Mouse (Mus musculus) neutrophil, adult 5-6 weeks (primary cell): ENCODE results near the gene Tspan4. TPM values are rescaled to one million over a fixed set of nuclear protein-coding genes. Genes with fewer than 3 reads are reported as not detected.
A peak's percentile ranks its signal among the peaks of the same experiment; 100 is the strongest.

Source experiments
- ATAC-seq: fragments of 151-379, 151-347 bp; 2 replicates; pipeline ENCODE4 v1.8.0; 2017; ENCODE audit warnings: mild to moderate bottlenecking, moderate TSS enrichment; ENCODE audit not compliant: insufficient number of reproducible peaks, poor library complexity, low FRiP score, severe bottlenecking; ENCODE audit errors: extremely low read depth
- total RNA-seq: library from RNA; stranded (forward); fragments of 200-1000 nt; gene quantifications from 2 replicates; pipeline ENCODE4 v1.2.3, GENCODE M21; 2017

The Tspan4 gene
- total RNA-seq, 1 experiment from 2014 or later: not detected

GRCm38 (mm10) chr7:141524760-141525579, 49.9 kb downstream of the Tspan4 start:
- peak; percentile 96 for ATAC-seq

DNA sequence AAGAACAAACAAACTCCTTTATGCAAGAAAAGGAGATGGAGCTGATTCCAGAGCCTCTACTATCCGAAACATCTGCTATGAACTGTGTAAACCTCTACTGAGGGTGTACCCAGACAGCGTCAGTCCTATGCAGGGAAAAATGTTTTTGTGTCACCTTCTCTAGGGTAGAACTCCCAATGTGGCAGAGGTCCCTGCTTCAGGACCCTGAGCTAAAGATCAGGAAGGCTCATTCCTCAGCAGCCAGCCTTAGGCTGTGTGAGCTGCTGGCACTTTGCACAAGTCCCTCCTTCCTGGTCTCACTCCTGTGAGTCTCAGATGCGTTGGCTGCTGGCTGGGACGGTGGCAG, 50.5 kb downstream of the Tspan4 start:
- no peak for ATAC-seq

GRCm38 (mm10) chr7:141535570-141535969, 60.5 kb downstream of the Tspan4 start:
- no peak for ATAC-seq

GRCm38 (mm10) chr7:141538852-141539555, 64.0 kb downstream of the Tspan4 start:
- no peak for ATAC-seq

DNA sequence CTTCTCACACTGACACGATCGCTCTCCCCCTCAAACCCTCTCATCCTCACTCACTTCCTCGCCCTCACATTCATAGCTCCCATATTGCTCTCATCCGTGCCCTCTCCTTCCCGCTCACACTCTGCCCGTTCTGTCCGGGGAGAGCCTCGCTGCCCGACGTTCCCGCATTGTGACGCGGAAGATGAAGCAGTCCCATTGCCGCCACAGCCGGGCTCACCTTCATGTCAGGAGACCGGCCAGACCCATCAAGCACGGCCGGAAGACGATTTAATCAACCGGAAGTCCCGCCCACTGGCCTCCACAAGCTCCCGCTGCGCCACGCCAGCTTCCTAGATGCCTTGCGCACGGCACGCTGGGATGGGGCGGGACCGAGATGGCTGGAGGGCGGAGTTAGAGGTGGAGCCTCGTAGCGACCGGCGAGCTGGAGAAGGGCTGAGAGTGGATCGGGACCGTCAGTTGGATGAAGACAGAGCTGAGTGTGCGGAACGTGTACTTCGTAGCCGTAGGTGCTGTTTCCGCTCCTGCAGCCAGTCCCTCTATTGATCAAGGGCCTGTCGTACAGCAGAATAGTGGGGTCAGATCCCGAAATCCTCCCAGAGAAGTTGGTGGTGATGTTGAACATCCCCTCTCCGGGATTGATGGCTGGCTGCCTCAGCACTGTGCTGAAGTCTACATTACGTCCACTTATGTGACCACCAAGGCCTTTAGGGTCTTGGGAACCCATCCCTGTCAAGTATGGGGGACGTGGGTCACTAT, 64.7 kb downstream of the Tspan4 start, which contains the start of gene Chid1:
Chid1 (minus strand) TSS at position 302 of the 756 bp plus-strand sequence.
- ATAC-seq: peak; percentile 98

DNA sequence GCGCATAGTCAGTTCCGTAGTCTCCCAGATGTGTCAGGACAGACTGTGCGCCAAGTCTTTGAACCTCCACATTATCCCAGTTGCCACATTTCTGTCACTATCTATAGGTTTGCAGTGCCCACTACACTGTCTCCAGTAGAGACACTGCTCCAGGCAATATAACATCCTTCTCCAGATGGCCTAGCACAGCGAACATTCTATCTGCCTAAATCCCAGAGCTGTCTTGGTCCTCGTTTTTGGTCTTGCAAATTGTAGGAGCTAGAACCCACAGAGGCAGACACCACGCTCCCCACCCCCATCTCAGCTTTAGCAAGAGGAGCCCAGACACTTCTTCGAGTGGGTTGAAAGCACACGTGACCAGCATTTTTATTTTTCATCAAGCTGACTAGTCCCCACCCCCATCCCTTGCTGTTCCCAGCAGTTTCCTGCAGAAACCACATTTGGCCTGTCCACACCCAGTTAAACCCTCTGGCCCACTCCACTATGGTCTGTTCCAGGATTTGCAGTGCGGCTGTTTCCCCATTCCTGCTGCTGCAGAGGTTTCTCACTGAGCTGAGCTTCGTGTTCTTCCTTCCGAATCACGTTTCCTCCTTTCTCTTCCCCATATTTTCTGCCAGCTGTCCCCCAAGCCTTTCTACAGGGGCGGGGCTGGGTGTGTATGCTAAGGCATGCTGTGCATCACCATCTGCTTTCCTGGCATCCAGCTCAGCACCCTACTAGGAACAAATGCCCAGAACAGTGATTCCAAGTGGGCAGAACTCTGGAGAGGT, 65.5 kb downstream of the Tspan4 start:
- 0 out of 2 replicates have a peak, but pooled peaks have one; percentile 3 for ATAC-seq

GRCm38 (mm10) chr7:141541681-141542080, 66.6 kb downstream of the Tspan4 start:
- ATAC-seq: no peak

DNA sequence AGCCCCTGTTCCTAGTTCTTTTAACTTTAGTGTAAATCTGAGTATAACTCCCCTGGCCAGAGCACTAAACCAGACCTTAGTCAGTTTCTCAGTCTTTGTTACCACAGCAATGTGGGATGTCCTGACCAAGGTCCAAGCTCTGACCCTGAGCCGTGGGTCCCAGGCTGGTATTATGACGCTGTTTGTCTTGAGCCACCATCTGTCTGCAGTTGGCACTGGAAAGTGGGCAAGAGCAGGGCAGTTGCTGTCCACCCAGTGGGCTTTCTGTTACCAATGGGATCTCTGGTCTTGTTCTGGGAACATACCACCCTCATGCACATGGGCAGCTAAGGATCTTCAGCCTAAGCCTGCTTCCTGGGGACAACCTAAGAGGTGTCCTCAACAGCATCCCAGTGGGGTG, 67.5 kb downstream of the Tspan4 start:
- ATAC-seq: no peak

Other genes with a start within 250 kb of the Tspan4 start
- 82.6 and 97.8 TPM in 2 replicates for gene Phrf1, start 246.5 kb upstream of the Tspan4 start, total RNA-seq
- gene Irf7, start 208.8 kb upstream of the Tspan4 start, total RNA-seq: 122 and 134 TPM in 2 replicates
- gene Cdhr5, start 198.5 kb upstream of the Tspan4 start, total RNA-seq: not detected in 2 replicates
- gene Sct, start 196.1 kb upstream of the Tspan4 start, total RNA-seq: not detected in 2 replicates
- not detected in 2 replicates for gene Drd4, start 183.2 kb upstream of the Tspan4 start, total RNA-seq
- gene Deaf1, start 147.6 kb upstream of the Tspan4 start, total RNA-seq: 23.2 and 27.9 TPM in 2 replicates
- gene Tmem80, start 147.5 kb upstream of the Tspan4 start, total RNA-seq: 24.2 and 24.7 TPM in 2 replicates
- 3.1 and 7.9 TPM in 2 replicates for gene Eps8l2, start 136.4 kb upstream of the Tspan4 start, total RNA-seq
- gene Taldo1, start 83.0 kb upstream of the Tspan4 start, total RNA-seq: 1,594 and 1,707 TPM in 2 replicates
- 16.8 and 21.9 TPM in 2 replicates for gene Gatd1, start 61.1 kb upstream of the Tspan4 start, total RNA-seq
- gene Cend1, start 45.7 kb upstream of the Tspan4 start, total RNA-seq: 0.25 TPM in 1 of 2 replicates, not detected in the other
- gene Slc25a22, start 37.3 kb upstream of the Tspan4 start, total RNA-seq: 4.9 and 9.7 TPM in 2 replicates
- gene Pidd1, start 31.2 kb upstream of the Tspan4 start, total RNA-seq: 2.9 and 6.5 TPM in 2 replicates
- gene Rplp2, start 27.9 kb upstream of the Tspan4 start, total RNA-seq: 2,224 and 3,167 TPM in 2 replicates
- 74.4 and 78.7 TPM in 2 replicates for gene Pnpla2, start 20.0 kb upstream of the Tspan4 start, total RNA-seq
- gene Cracr2b, start 14.1 kb upstream of the Tspan4 start, total RNA-seq: 2.8 and 3.2 TPM in 2 replicates
- gene Cd151, start 7.8 kb upstream of the Tspan4 start, total RNA-seq: 29.8 and 31.1 TPM in 2 replicates
- gene Polr2l, start 108 bp upstream of the Tspan4 start, total RNA-seq: 10.5 and 13.1 TPM in 2 replicates
- 9.9 and 10.4 TPM in 2 replicates for gene Chid1, start 64.6 kb downstream of the Tspan4 start, total RNA-seq
- 32.4 and 35.7 TPM in 2 replicates for gene Ap2a2, start 86.9 kb downstream of the Tspan4 start, total RNA-seq
- gene Muc6, start 180.1 kb downstream of the Tspan4 start, total RNA-seq: not detected in 2 replicates
- gene Muc2, start 215.1 kb downstream of the Tspan4 start, total RNA-seq: not detected in 2 replicates